Mouse (Mus musculus): ENCODE results near the gene Ptgis. TPM values are rescaled to one million over a fixed set of nuclear protein-coding genes. Genes with fewer than 3 reads are reported as not detected.

The Ptgis gene
- polyA plus RNA-seq, 2 experiments, result 0.36 to 0.46 TPM

GRCm38 (mm10) chr2:167213666-167214065, 26.7 kb downstream of the Ptgis start:
- Histone ChIP-seq H3K4me1 (replicated peaks; ENCODE audit: control insufficient read depth in 2 of 2, insufficient read depth in 2 of 2, low read length in 1 of 2) (no peaks in the 10 kb centered on the region), H3K36me3 (replicated peaks; ENCODE audit: control insufficient read depth, insufficient read depth, low read depth) (no peaks in the 10 kb centered on the region), H3K4me3 (ENCODE audit: insufficient read depth in 1 of 2, low read depth in 2 of 2, low read length in 2 of 2) (no peak overlapping the region), H3K4me2 (ENCODE audit: low read depth) (no peak overlapping the region), H3K27ac (no peak overlapping the region), H3K9me3 (ENCODE audit: control insufficient read depth, low read length) (no peaks in the 10 kb centered on the region), H3K27me3 (ENCODE audit: control insufficient read depth, insufficient read depth, low read length) (no peaks in the 10 kb centered on the region), H3K9ac (replicated peaks) (no peak overlapping the region)
- ATAC-seq (ENCODE audit: insufficient read depth) (no peak), DNase-seq (ENCODE audit: low read depth in 3 of 3, low spot score in 3 of 3) (no peak)
- 75% methylated on average over 12 of the region's 12 CpGs for WGBS (ENCODE audit: insufficient replicate concordance)
- TF ChIP-seq CTCF (IDR thresholded peaks at IDR 0.05; ENCODE audit: low read depth) (no peak), EP300 (IDR thresholded peaks at IDR 0.05; ENCODE audit: low read depth) (no peak)

- Histone ChIP-seq H3K4me1 (replicated peaks; ENCODE audit: control insufficient read depth in 2 of 2, insufficient read depth in 2 of 2, low read length in 1 of 2) (no peaks in the 10 kb centered on the region), H3K36me3 (replicated peaks; ENCODE audit: control insufficient read depth, insufficient read depth, low read depth) (no peaks in the 10 kb centered on the region), H3K4me2 (ENCODE audit: low read depth) (no peak overlapping the region), H3K27me3 (ENCODE audit: control insufficient read depth, insufficient read depth, low read length) (no peaks in the 10 kb centered on the region), H3K4me3 (ENCODE audit: insufficient read depth in 1 of 2, low read depth in 2 of 2, low read length in 2 of 2) (no peak overlapping the region), H3K9ac (replicated peaks) (no peak overlapping the region), H3K27ac (no peak overlapping the region), H3K9me3 (ENCODE audit: control insufficient read depth, low read length) (no peaks in the 10 kb centered on the region)
- TF ChIP-seq EP300 (IDR thresholded peaks at IDR 0.05; ENCODE audit: low read depth) (no peak), CTCF (IDR thresholded peaks at IDR 0.05; ENCODE audit: low read depth) (peak; percentile 69)
- no peak for ATAC-seq (ENCODE audit: insufficient read depth)
- DNase-seq (ENCODE audit: low read depth in 3 of 3, low spot score in 3 of 3), result no peak
- 52% methylated on average over 3 of the region's 3 CpGs for WGBS (ENCODE audit: insufficient replicate concordance)
Measured at GRCm38 (mm10) chr2:167213076-167213475, 27.3 kb downstream of the Ptgis start.

GRCm38 (mm10) chr2:167212551-167212950, 27.9 kb downstream of the Ptgis start:
- Histone ChIP-seq H3K4me1 (replicated peaks; ENCODE audit: control insufficient read depth in 2 of 2, insufficient read depth in 2 of 2, low read length in 1 of 2) (no peaks in the 10 kb centered on the region), H3K27ac (no peak overlapping the region), H3K27me3 (ENCODE audit: control insufficient read depth, insufficient read depth, low read length) (no peaks in the 10 kb centered on the region), H3K4me3 (ENCODE audit: insufficient read depth in 1 of 2, low read depth in 2 of 2, low read length in 2 of 2) (no peak overlapping the region), H3K36me3 (replicated peaks; ENCODE audit: control insufficient read depth, insufficient read depth, low read depth) (no peaks in the 10 kb centered on the region), H3K9me3 (ENCODE audit: control insufficient read depth, low read length) (no peaks in the 10 kb centered on the region), H3K4me2 (ENCODE audit: low read depth) (no peak overlapping the region), H3K9ac (replicated peaks) (no peak overlapping the region)
- no peak for ATAC-seq (ENCODE audit: insufficient read depth)
- WGBS (ENCODE audit: insufficient replicate concordance), result 74% methylated on average over 6 of the region's 6 CpGs
- DNase-seq (ENCODE audit: low read depth in 3 of 3, low spot score in 3 of 3), result no peak
- TF ChIP-seq EP300 (IDR thresholded peaks at IDR 0.05; ENCODE audit: low read depth) (no peak), CTCF (IDR thresholded peaks at IDR 0.05; ENCODE audit: low read depth) (no peak)

- Histone ChIP-seq H3K4me3 (ENCODE audit: insufficient read depth in 1 of 2, low read depth in 2 of 2, low read length in 2 of 2) (no peak overlapping the region), H3K27me3 (ENCODE audit: control insufficient read depth, insufficient read depth, low read length) (no peaks in the 10 kb centered on the region), H3K36me3 (replicated peaks; ENCODE audit: control insufficient read depth, insufficient read depth, low read depth) (no peaks in the 10 kb centered on the region), H3K27ac (no peak overlapping the region), H3K4me2 (ENCODE audit: low read depth) (no peak overlapping the region), H3K4me1 (replicated peaks; ENCODE audit: control insufficient read depth in 2 of 2, insufficient read depth in 2 of 2, low read length in 1 of 2) (no peaks in the 10 kb centered on the region), H3K9ac (replicated peaks) (no peak overlapping the region), H3K9me3 (ENCODE audit: control insufficient read depth, low read length) (no peaks in the 10 kb centered on the region)
- ATAC-seq (ENCODE audit: insufficient read depth) (no peak), DNase-seq (ENCODE audit: low read depth in 3 of 3, low spot score in 3 of 3) (no peak)
- TF ChIP-seq CTCF (IDR thresholded peaks at IDR 0.05; ENCODE audit: low read depth), result no peak
- TF ChIP-seq EP300 (IDR thresholded peaks at IDR 0.05; ENCODE audit: low read depth), result no peak
- 60% methylated on average over 3 of the region's 3 CpGs for WGBS (ENCODE audit: insufficient replicate concordance)
Measured at GRCm38 (mm10) chr2:167212089-167212488, 28.3 kb downstream of the Ptgis start.

GRCm38 (mm10) chr2:167209900-167210299, 30.5 kb downstream of the Ptgis start:
- Histone ChIP-seq H3K4me3 (ENCODE audit: insufficient read depth in 1 of 2, low read depth in 2 of 2, low read length in 2 of 2) (no peak overlapping the region), H3K4me2 (ENCODE audit: low read depth) (no peak overlapping the region), H3K36me3 (replicated peaks; ENCODE audit: control insufficient read depth, insufficient read depth, low read depth) (no peaks in the 10 kb centered on the region), H3K9ac (replicated peaks) (no peak overlapping the region), H3K27me3 (ENCODE audit: control insufficient read depth, insufficient read depth, low read length) (no peaks in the 10 kb centered on the region), H3K9me3 (ENCODE audit: control insufficient read depth, low read length) (no peaks in the 10 kb centered on the region), H3K27ac (no peak overlapping the region), H3K4me1 (replicated peaks; ENCODE audit: control insufficient read depth in 2 of 2, insufficient read depth in 2 of 2, low read length in 1 of 2) (no peaks in the 10 kb centered on the region)
- ATAC-seq (ENCODE audit: insufficient read depth), result no peak
- 68% methylated on average over 9 of the region's 9 CpGs for WGBS (ENCODE audit: insufficient replicate concordance)
- DNase-seq (ENCODE audit: low read depth in 3 of 3, low spot score in 3 of 3), result no peak
- no peak for TF ChIP-seq EP300 (IDR thresholded peaks at IDR 0.05; ENCODE audit: low read depth)
